Mouse (Mus musculus) CH12.LX (cell line): Measurements from ENCODE around the gene Gm49403. TPM values are rescaled to one million over a fixed set of nuclear protein-coding genes. Genes with fewer than 3 reads are reported as not detected.

Experiments used
- DNase-seq: peaks from one replicate; pipeline ENCODE4 v3.0.0-alpha.2; 2013; ENCODE audit errors: extremely low read depth
- H3K27ac ChIP-seq: 2 replicates; pipeline ENCODE4 v1.5.1; 2012; ENCODE audit warnings: low read depth, mild to moderate bottlenecking, control low read depth, moderate library complexity; ENCODE audit not compliant: insufficient read depth
- H3K27me3 ChIP-seq: replicated peaks from 2 replicates; pipeline ENCODE3; 2012; ENCODE audit warnings: inconsistent platforms
- H3K36me3 ChIP-seq, 2 experiments: replicated peaks in 1 of 2; 2 replicates each; pipeline versions ENCODE3 to v1.6.1; 2012; ENCODE audit warnings: inconsistent platforms in 1 of 2, low read length in 1 of 2, mild to moderate bottlenecking in 1 of 2, mixed read lengths in 1 of 2, moderate library complexity in 1 of 2; ENCODE audit not compliant: control insufficient read depth in 1 of 2, insufficient read depth in 1 of 2
- H3K4me1 ChIP-seq, 2 experiments: 2 replicates each; pipeline ENCODE4 v1.6.1; 2012; ENCODE audit warnings: inconsistent platforms in 1 of 2, moderate library complexity in 1 of 2; ENCODE audit not compliant: insufficient read depth in 2 of 2, control insufficient read depth in 1 of 2
- H3K4me2 ChIP-seq: 2 replicates; pipeline ENCODE4 v1.6.1; 2012; ENCODE audit warnings: low read depth, mild to moderate bottlenecking, control low read depth; ENCODE audit not compliant: poor library complexity, insufficient read depth, severe bottlenecking
- H3K4me3 ChIP-seq, 3 experiments: fragments of 150-350 bp in 1 of 3; sonication (generic) in 1 of 3; replicated peaks in 1 of 3; 2 replicates each; pipeline versions ENCODE3 to v1.5.1; 2011 to 2012; ENCODE audit warnings: low read depth in 2 of 3, low read length in 2 of 3, mild to moderate bottlenecking in 2 of 3, moderate library complexity in 2 of 3, control low read depth in 1 of 3, improper control_type of control experiment in 1 of 3, inconsistent platforms in 1 of 3, mixed read lengths in 1 of 3; ENCODE audit not compliant: poor library complexity in 1 of 3
- H3K79me2 ChIP-seq: replicated peaks from 2 replicates; pipeline ENCODE4 v1.6.1; 2012; ENCODE audit warnings: mild to moderate bottlenecking, moderate library complexity; ENCODE audit not compliant: control insufficient read depth, poor library complexity, insufficient read depth, severe bottlenecking; ENCODE audit errors: extremely low read depth
- H3K9ac ChIP-seq: 2 replicates; pipeline ENCODE4 v1.6.1; 2012; ENCODE audit warnings: low read depth, mild to moderate bottlenecking, control low read depth, moderate library complexity; ENCODE audit not compliant: insufficient read depth
- H3K9me3 ChIP-seq: replicated peaks from 2 replicates; pipeline ENCODE3; 2012; ENCODE audit warnings: low read length, inconsistent platforms, mixed read lengths
- BHLHE40 ChIP-seq: IDR thresholded peaks from 2 replicates; pipeline ENCODE4 v1.6.1; 2011; ENCODE audit warnings: mild to moderate bottlenecking, low read depth, low read length, improper control_type of control experiment
- CHD1 ChIP-seq: IDR thresholded peaks from 2 replicates; pipeline ENCODE4 v1.6.1; 2012; ENCODE audit warnings: low read depth, low read length, improper control_type of control experiment, inconsistent platforms
- CHD2 ChIP-seq: IDR thresholded peaks from 2 replicates; pipeline ENCODE4 v1.6.1; 2011; ENCODE audit warnings: low read length, improper control_type of control experiment
- CTCF ChIP-seq, 2 experiments: IDR thresholded peaks in 1 of 2; conservative IDR thresholded peaks in 1 of 2; 2 replicates each; pipeline ENCODE4 v1.5.1; 2011 to 2012; ENCODE audit warnings: low read depth in 2 of 2, low read length in 2 of 2, improper control_type of control experiment in 1 of 2, inconsistent platforms in 1 of 2, mild to moderate bottlenecking in 1 of 2, moderate library complexity in 1 of 2
- E2F4 ChIP-seq: IDR thresholded peaks from 2 replicates; pipeline ENCODE4 v1.6.1; 2011; ENCODE audit warnings: low read depth, low read length, improper control_type of control experiment; ENCODE audit not compliant: insufficient replicate concordance
- ELF1 ChIP-seq: IDR thresholded peaks from 2 replicates; pipeline ENCODE4 v1.6.1; 2014; ENCODE audit warnings: low read depth, mild to moderate bottlenecking, inconsistent platforms, low read length, improper control_type of control experiment
- EP300 ChIP-seq: IDR thresholded peaks from 2 replicates; pipeline ENCODE4 v1.6.1; 2011; ENCODE audit warnings: low read length, improper control_type of control experiment
- ETS1 ChIP-seq: conservative IDR thresholded peaks from 2 replicates; pipeline ENCODE4 v1.6.1; 2012; ENCODE audit warnings: low read depth, mild to moderate bottlenecking, inconsistent platforms, low read length, improper control_type of control experiment, moderate library complexity
- GABPA ChIP-seq: IDR thresholded peaks from 2 replicates; pipeline ENCODE4 v1.6.1; 2012; ENCODE audit warnings: low read depth, low read length, improper control_type of control experiment, inconsistent platforms; ENCODE audit not compliant: insufficient replicate concordance
- HCFC1 ChIP-seq: IDR thresholded peaks from 2 replicates; pipeline ENCODE4 v1.6.1; 2012; ENCODE audit warnings: low read depth, mild to moderate bottlenecking, inconsistent platforms, low read length, improper control_type of control experiment
- IRF4 ChIP-seq: IDR thresholded peaks from 2 replicates; pipeline ENCODE4 v1.6.1; 2014; ENCODE audit warnings: low read depth, mild to moderate bottlenecking, inconsistent platforms, low read length, improper control_type of control experiment
- JUN ChIP-seq: IDR thresholded peaks from 2 replicates; pipeline ENCODE4 v1.6.1; 2011; ENCODE audit warnings: low read depth, mild to moderate bottlenecking, low read length, improper control_type of control experiment, moderate library complexity; ENCODE audit not compliant: insufficient read depth
- JUND ChIP-seq: conservative IDR thresholded peaks from 2 replicates; pipeline ENCODE4 v1.6.1; 2011; ENCODE audit warnings: low read depth, low read length, improper control_type of control experiment
- KAT2A ChIP-seq: IDR thresholded peaks from 2 replicates; pipeline ENCODE4 v1.6.1; 2012; ENCODE audit warnings: low read length, improper control_type of control experiment, inconsistent platforms; ENCODE audit not compliant: insufficient replicate concordance
- MAFK ChIP-seq: IDR thresholded peaks from 2 replicates; pipeline ENCODE4 v1.6.1; 2011; ENCODE audit warnings: low read length, improper control_type of control experiment; ENCODE audit not compliant: insufficient replicate concordance
- MAX ChIP-seq: IDR thresholded peaks from 2 replicates; pipeline ENCODE4 v1.6.1; 2011; ENCODE audit warnings: low read length, improper control_type of control experiment
- MAZ ChIP-seq: IDR thresholded peaks from 2 replicates; pipeline ENCODE4 v1.6.1; 2012; ENCODE audit warnings: low read depth, mild to moderate bottlenecking, inconsistent platforms, low read length, improper control_type of control experiment, moderate library complexity
- MEF2A ChIP-seq: IDR thresholded peaks from 2 replicates; pipeline ENCODE4 v1.6.1; 2014; ENCODE audit warnings: low read depth, mild to moderate bottlenecking, inconsistent platforms, low read length, improper control_type of control experiment, borderline replicate concordance
- MXI1 ChIP-seq: IDR thresholded peaks from 2 replicates; pipeline ENCODE4 v1.6.1; 2011; ENCODE audit warnings: mild to moderate bottlenecking, low read depth, low read length, improper control_type of control experiment
- MYC ChIP-seq: IDR thresholded peaks from 2 replicates; pipeline ENCODE4 v1.6.1; 2011; ENCODE audit warnings: low read depth, mild to moderate bottlenecking, improper control_type of control experiment, low read length
- NELFE ChIP-seq: IDR thresholded peaks from 2 replicates; pipeline ENCODE4 v1.6.1; 2011; ENCODE audit warnings: low read depth, low read length, improper control_type of control experiment
- NRF1 ChIP-seq: IDR thresholded peaks from 2 replicates; pipeline ENCODE4 v1.6.1; 2014; ENCODE audit warnings: low read depth, mild to moderate bottlenecking, inconsistent platforms, low read length, improper control_type of control experiment, moderate library complexity
- PAX5 ChIP-seq: IDR thresholded peaks from 2 replicates; pipeline ENCODE4 v1.6.1; 2012; ENCODE audit warnings: low read length, inconsistent platforms, mixed read lengths
- POLR2A ChIP-seq: IDR thresholded peaks from 2 replicates; pipeline ENCODE4 v1.6.1; 2011; ENCODE audit warnings: low read depth, mild to moderate bottlenecking, improper control_type of control experiment, low read length
- POLR2AphosphoS2 ChIP-seq: IDR thresholded peaks from 2 replicates; pipeline ENCODE4 v1.6.1; 2011; ENCODE audit warnings: low read depth, low read length, improper control_type of control experiment
- RAD21 ChIP-seq: IDR thresholded peaks from 2 replicates; pipeline ENCODE4 v1.6.1; 2011; ENCODE audit warnings: low read depth, mild to moderate bottlenecking, low read length, improper control_type of control experiment, moderate library complexity
- RCOR1 ChIP-seq: conservative IDR thresholded peaks from 2 replicates; pipeline ENCODE4 v1.6.1; 2012; ENCODE audit warnings: low read depth, mild to moderate bottlenecking, inconsistent platforms, low read length, improper control_type of control experiment
- SIN3A ChIP-seq: IDR thresholded peaks from 2 replicates; pipeline ENCODE4 v1.6.1; 2012; ENCODE audit warnings: low read length, improper control_type of control experiment, inconsistent platforms
- SMC3 ChIP-seq: IDR thresholded peaks from 2 replicates; pipeline ENCODE4 v1.6.1; 2011; ENCODE audit warnings: low read depth, low read length, improper control_type of control experiment
- TBP ChIP-seq: conservative IDR thresholded peaks from 2 replicates; pipeline ENCODE4 v1.6.1; 2011; ENCODE audit warnings: low read depth, low read length, improper control_type of control experiment
- TCF12 ChIP-seq: IDR thresholded peaks from 2 replicates; pipeline ENCODE4 v1.6.1; 2014; ENCODE audit warnings: low read depth, mild to moderate bottlenecking, inconsistent platforms, low read length, improper control_type of control experiment
- UBTF ChIP-seq: IDR thresholded peaks from 2 replicates; pipeline ENCODE4 v1.6.1; 2012; ENCODE audit warnings: low read depth, mild to moderate bottlenecking, inconsistent platforms, low read length, improper control_type of control experiment, moderate library complexity
- USF1 ChIP-seq: IDR thresholded peaks from 2 replicates; pipeline ENCODE4 v1.6.1; 2014; ENCODE audit warnings: low read depth, mild to moderate bottlenecking, inconsistent platforms, low read length, improper control_type of control experiment
- USF2 ChIP-seq: conservative IDR thresholded peaks from 2 replicates; pipeline ENCODE4 v1.6.1; 2011; ENCODE audit warnings: low read depth, low read length, improper control_type of control experiment
- ZC3H11A ChIP-seq: IDR thresholded peaks from 2 replicates; pipeline ENCODE4 v1.6.1; 2012; ENCODE audit warnings: low read depth, mild to moderate bottlenecking, inconsistent platforms, low read length, improper control_type of control experiment
- ZKSCAN1 ChIP-seq: IDR thresholded peaks from 2 replicates; pipeline ENCODE4 v1.6.1; 2012; ENCODE audit warnings: low read depth, inconsistent platforms, low read length, improper control_type of control experiment, borderline replicate concordance
- ZMIZ1 ChIP-seq: IDR thresholded peaks from 2 replicates; pipeline ENCODE4 v1.6.1; 2012; ENCODE audit warnings: low read depth, mild to moderate bottlenecking, inconsistent platforms, low read length, improper control_type of control experiment
- ZNF384 ChIP-seq: IDR thresholded peaks from 2 replicates; pipeline ENCODE4 v1.6.1; 2012; ENCODE audit warnings: low read depth, low read length, improper control_type of control experiment, inconsistent platforms
- dilution Hi-C: fragments of 300-500 bp; cut with MboI; formaldehyde crosslinking; loops from 2 replicates; pipeline ENCODE4 v1.14.3; 2020; ENCODE audit warnings: low sequenced_read_pairs; ENCODE audit not compliant: extremely low pct_unique_long_range_greater_than_20kb, extremely low pct_ligation_motif_present
- in situ Hi-C: fragments of 300-500 bp; cut with MboI; formaldehyde crosslinking; loops from 3 replicates; pipeline ENCODE4 v1.14.3; 2019; ENCODE audit warnings: low sequenced_read_pairs, low pct_ligation_motif_present, low pct_unique_long_range_greater_than_20kb, mixed read lengths
- polyA plus RNA-seq: library from polyadenylated mRNA; unstranded; fragments of >175 nt; gene quantifications from 2 replicates; pipeline ENCODE4 v1.2.1, GENCODE M21; 2012; ENCODE audit warnings: low read depth; ENCODE audit not compliant: insufficient read length
- total RNA-seq, 2 experiments: library from RNA; depleted of rRNA; stranded (reverse); fragments of 300-350 nt in 1 of 2; fragments of >200 nt in 1 of 2; gene quantifications; 2 replicates each; pipeline ENCODE4 v1.2.3; 2012 to 2014

The Gm49403 gene
- total and polyA plus RNA-seq, 3 experiments, result not detected

DNA sequence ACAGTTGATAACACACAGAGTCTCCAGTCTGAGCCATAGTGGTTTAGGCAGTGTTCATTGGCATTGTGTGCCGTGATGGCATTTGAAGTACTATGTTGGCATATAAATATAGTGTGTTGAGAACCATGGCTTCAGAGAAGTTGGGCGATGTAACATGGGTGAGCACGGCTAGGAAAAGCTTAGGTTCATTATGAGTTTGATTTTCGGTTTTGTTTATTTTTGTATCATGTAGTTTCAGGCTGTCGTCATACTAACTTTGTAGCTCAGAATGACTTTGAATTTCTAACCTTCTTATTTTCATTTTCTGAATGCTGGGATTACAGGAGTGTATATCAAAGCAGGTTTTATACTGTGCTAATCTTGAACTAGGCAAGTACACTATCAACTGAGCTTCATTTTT lies 19.7 kb downstream of the Gm49403 start:
- no peaks in the 10 kb centered on the region for H3K27me3 ChIP-seq
- peak; percentile 82 for TF ChIP-seq IRF4
- no peak for TF ChIP-seq RCOR1
- no peak for TF ChIP-seq BHLHE40
- TF ChIP-seq ETS1, result peak; percentile 38; the same call in 1 of the 2 replicates
- no peak for TF ChIP-seq RAD21
- no peak for TF ChIP-seq NRF1
- no peak for TF ChIP-seq PAX5
- TF ChIP-seq CTCF (conservative IDR thresholded peaks at IDR 0.05 in 1 of 2, IDR thresholded peaks at IDR 0.05 in 1 of 2; ENCODE audit: low read depth in 2 of 2, low read length in 2 of 2), result no peak
- no peak for TF ChIP-seq TBP
- no peak for TF ChIP-seq MXI1
- no peak for TF ChIP-seq NELFE
- no peak for TF ChIP-seq MAX
- TF ChIP-seq HCFC1, result no peak
- peak; percentile 92 for TF ChIP-seq JUN
- TF ChIP-seq ZMIZ1, result no peak
- no peak for TF ChIP-seq TCF12
- no peak for TF ChIP-seq E2F4
- no peak for TF ChIP-seq POLR2AphosphoS2
- TF ChIP-seq MEF2A, result peak; percentile 89
- TF ChIP-seq GABPA, result no peak
- no peak for TF ChIP-seq MYC
- TF ChIP-seq ZKSCAN1, result no peak
- TF ChIP-seq MAZ, result no peak
- TF ChIP-seq CHD1, result no peak
- TF ChIP-seq MAFK, result no peak
- no peak for TF ChIP-seq ELF1
- no peak for TF ChIP-seq SMC3
- no peak for TF ChIP-seq ZNF384
- TF ChIP-seq ZC3H11A, result no peak
- no peak for TF ChIP-seq USF2
- no peak for TF ChIP-seq KAT2A
- no peak for TF ChIP-seq UBTF
- TF ChIP-seq CHD2, result no peak
- peak; percentile 82 for TF ChIP-seq EP300
- peak; percentile 82 for TF ChIP-seq JUND
- no peak for TF ChIP-seq SIN3A
- no peak for TF ChIP-seq POLR2A
- no peak for TF ChIP-seq USF1
- TF ChIP-seq, all 38 proteins: peak for 6
- in situ Hi-C loops (no loop called here), dilution Hi-C loops (no loop called here)
- Histone ChIP-seq H3K4me2 (no peak overlapping the region), H3K27ac (peak overlapping the region; percentile 18), H3K4me1 (peaks cover 18 to 34% of the 10 kb centered on the region in 2 experiments), H3K9me3 (no peaks in the 10 kb centered on the region), H3K9ac (no peak overlapping the region), H3K4me3 (no peak overlapping the region), H3K36me3 (peaks cover 51 to 76% of the 10 kb centered on the region in 2 experiments), H3K79me2 (peaks cover 57% of the 10 kb centered on the region)
- DNase-seq, result no peak
